Mouse (Mus musculus) naive thymus-derived CD4-positive, alpha-beta T cell, adult 2 months (primary cell): ENCODE data around the gene Selenop.
"Not testable (repeated sequence)": the region's sequence is repeated elsewhere in the genome, so short reads cannot be mapped to it uniquely, and the experiment has no call there.

Experiments
- DNase-seq: peaks from one replicate; pipeline ENCODE4 v3.0.0-alpha.2; 2011; ENCODE audit warnings: low read depth

Gene Selenop

DNA sequence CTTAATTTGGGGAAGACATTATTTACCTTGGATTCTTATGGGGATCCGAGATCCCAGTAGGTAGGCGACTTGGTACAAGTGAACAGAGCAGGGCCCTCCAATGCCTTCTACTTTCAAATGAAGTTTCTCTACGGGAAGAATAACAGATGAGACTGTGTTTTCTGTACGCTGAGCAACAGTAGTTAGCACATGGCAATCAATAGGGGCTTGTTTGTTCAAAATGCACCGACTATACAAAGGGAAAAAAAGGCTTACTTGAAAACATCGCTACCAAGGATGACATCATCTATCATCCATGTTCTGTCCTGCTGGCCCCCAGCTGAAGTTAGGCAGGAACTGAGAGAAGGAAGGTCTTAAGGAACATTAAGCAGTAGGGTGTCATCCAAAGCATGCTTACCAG is at the start of gene Selenop:
Selenop (plus strand) TSS at position 301 of the 400 bp plus-strand sequence.
- DNase-seq, result no peak

DNA sequence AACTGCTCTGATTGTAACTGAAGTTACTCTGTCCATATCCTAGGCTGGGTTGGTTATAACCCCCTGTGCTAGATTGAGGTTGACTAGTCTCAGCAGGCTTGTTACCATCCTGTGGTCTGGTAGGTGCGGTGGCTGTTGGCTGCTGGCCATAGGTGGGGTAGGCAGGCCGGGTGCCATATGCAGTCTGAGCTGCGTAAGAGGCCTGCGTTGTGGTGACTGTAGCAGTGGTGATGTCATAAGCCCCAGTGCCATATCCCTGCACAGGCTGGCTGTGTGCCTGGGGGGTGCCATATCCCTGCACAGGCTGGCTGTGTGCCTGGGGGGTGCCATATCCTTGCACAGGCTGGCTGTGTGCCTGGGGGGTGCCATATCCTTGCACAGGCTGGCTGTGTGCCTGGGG is 49.7 kb upstream of the Selenop start:
- not testable (repeated sequence) for DNase-seq

DNA sequence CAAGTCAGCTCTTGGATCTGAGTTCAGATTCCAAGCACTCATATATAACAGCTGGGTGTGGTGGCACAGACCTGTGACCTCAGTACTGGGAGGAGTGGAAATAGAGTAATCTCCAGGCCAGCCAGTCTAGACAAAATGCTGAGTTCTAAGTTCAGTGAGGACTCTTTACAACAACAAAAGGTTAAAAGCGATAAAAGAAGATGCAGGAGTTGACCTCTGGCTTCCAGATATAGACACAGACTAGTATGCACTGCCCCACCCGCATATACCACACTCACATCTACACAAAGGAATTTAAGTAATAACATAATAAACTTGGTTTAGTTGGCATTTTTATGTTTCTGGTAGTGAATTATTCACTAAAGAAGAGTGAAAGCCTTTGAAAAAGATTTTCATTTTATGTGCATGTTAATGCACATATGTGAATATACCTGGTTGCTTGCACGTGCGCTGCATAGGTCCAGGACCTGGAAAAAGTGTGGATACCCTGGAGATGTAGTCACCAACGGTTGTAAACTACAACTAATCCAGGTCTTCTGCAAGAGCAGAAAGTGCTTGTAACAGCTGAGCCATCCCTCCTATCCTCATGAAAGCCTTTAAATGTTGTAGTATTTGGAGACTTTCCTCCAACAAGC is 45.4 kb upstream of the Selenop start:
- DNase-seq, result no peak

DNA sequence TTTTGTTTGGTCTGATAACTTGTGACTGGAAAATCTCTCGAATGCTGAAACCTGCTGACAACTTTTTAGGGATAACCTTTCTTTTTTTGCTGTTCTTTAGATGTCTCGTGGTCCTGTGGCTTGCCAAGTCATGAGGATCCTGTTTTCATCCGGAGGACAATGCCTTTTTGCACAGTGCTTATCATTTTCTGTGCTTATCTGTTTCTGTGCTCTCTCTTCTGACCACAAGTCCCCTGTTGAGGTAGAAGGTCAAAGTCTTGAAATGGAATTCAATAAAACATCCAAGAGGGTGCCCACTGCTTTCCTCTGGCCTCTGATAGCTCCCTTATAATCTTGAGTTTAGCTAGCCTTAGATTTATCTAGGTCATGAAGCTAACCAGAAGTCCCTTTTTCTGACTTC is 41.8 kb upstream of the Selenop start:
- DNase-seq, result no peak

DNA sequence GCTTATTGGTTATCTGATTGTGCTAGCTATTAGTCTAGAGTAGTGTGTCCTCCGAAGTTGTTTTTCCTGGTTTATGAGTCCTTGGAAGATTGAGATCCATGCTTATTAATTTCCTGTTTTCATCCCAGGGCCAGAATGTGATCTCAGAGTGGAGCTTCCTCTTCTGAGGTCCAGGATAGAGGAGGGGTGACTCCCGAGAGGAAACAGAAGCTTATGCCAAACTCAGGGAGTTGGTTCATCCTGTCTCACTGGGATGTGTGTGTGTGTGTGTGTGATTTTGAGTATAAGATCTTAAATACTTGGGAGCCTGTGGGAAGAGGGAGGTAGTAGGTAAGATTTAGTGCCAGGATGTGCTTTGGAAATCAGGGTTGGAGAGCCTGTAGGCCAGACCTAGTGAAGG is 40.2 kb upstream of the Selenop start:
- no peak for DNase-seq

DNA sequence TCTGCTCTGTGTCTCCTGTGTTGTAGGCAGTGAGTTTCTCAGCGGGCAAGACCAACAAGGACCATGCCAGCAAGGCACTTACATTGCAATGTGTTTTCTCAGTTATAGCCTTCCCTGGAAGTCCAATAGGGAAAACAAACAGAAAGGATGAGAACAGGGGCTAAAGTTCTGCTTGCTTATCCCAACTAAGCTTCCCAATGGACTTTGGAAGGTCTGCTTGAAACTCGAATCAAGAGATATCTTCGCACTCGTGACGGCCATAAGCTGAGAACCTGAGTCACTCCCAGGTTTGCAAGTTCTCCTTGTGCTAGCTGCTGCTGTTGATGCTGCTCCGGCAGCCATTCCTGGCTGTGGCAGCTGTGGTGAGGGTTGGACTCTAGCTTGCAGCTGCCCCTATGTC is 39.4 kb upstream of the Selenop start:
- DNase-seq, result no peak

DNA sequence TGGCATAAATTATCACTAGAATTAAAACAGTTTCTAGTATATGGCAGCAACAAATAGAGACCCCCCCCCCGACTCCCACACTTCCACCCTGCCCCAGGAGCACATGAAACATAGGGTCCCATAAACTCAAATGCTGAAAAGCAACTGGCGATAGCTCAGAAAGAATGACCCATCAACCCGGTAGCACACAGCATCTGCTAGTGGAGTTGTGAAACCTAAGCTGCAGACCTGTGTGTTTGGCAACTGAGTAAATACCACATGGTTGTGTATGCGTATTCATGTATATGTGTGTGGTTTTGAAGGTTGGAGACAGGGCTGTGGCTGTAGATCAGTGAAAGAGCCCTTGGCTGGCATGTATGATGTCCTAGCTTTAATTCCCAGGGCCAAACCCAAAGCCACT is 37.3 kb upstream of the Selenop start:
- no peak for DNase-seq

DNA sequence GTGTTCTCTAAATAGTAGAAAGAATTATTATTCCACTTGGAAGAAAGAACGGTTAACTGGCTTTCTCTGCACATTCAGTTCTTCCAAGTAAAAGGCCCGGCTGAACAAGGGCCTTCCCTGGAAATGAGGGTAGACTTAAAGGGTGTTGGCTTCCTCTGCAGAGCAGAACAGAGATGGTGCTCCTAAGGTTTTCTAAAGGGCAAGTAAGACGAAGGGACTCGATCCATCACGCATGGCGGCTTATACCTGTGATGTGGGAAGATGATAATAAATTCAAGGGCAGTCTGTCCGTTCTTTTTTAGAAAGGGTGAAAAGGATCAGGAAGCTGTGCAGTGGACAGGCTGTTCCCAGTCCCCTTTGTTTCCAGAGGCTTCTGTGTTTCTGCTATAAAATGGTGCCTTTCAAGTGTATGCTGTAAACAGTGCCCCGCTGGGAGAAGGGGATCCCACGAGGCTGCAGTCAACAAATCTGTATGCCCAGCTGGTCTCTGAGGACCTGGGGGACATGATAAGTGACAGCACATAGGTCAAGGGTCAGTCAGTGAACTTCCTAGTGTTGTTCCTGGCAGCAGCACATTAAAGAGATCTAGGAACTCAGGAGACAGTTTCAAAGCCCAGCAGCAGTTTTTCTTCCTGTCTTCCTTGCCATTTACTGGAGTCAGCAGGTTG is 36.0 kb upstream of the Selenop start:
- no peak for DNase-seq

DNA sequence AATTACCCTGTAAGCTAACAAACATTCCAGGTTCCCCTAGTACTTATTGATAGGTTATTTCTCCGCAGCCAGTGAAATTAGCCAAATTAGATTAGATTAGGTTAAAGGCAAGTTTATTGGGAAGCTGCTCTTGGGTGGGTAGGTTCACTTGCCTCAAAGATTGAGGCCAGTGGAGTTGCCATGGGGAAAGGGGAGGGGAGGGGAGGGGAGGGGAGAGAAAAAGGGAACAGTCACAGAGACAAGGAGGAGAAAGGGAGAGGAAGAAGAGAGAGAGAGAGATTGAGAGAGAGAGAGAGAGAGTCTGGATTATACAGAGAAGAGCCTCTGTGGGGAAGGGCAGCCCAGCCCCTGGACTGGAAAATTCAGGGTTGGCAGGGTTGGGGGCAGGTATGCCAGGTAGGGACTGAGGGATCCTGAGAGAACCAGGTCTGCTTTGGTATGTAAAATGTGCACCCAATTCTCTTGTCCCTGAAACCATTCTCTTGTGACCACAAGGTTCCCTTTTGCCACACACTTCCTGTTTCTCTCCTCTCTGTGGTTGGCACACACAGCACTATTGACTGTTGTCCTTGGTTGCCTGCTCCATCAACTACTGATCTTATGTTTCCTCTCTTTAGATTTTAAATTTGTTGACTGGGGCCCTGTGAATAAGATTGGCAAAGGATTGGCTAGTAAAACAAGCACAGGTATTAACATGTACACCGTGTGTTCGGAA is 34.4 kb upstream of the Selenop start:
- DNase-seq, result peak; percentile 60

DNA sequence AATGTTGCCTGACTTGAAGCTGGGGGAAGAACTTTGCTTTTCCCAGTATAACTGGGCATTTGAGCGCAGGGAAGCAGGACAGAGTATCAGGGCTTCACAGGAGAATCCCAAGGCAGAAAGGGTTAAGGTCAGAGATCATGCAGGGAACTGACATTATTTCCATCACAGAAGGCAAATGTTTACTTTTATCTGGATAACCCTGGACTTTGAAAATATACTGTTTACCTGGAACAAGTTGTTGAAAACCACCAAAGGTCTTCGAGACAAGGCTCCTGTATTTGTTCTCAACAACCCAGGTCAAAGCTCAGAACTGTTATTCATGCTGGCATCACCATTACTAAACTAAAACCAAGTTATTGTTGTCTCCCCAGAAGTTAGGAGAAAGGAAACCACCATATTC is 32.0 kb upstream of the Selenop start:
- DNase-seq, result no peak

DNA sequence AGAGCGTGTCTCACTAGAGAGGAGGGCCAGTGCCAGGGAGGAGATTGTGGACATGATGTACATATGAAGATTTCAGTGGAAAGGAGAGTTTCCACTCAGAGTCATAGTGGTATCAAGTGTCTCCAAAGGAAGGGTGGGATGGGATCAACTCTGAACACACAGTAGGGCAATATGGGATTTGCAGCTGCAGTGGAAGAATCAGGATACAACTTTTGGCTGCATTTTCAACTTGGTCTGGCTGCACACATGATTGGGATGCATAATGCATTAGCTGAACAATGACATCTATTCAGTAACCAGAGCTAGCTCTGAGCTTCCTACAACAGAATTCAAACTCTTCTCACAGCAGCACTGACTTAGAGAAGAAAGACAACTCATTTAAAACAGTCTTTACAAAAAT is 30.4 kb upstream of the Selenop start:
- no peak for DNase-seq

DNA sequence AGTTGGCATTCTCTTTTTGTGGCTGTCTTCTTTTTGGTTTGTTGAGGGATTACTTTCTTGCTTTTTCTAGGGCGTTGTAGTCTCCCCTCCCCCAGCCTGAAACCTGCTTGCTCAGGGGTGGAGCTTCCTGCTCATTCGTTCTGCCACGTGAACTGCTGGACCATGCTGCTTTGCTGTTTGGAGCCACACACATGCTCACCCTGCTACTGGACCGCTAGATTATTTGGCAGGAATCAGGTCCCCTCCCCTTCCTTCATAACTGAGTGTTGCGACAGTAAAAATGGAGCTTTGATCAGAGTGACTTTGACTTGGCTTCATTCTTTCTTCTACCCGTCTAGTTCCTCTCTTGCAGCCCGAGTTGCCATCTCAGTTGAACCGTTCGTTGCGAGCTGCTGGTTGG is 23.3 kb upstream of the Selenop start:
- DNase-seq, result not testable (repeated sequence)

DNA sequence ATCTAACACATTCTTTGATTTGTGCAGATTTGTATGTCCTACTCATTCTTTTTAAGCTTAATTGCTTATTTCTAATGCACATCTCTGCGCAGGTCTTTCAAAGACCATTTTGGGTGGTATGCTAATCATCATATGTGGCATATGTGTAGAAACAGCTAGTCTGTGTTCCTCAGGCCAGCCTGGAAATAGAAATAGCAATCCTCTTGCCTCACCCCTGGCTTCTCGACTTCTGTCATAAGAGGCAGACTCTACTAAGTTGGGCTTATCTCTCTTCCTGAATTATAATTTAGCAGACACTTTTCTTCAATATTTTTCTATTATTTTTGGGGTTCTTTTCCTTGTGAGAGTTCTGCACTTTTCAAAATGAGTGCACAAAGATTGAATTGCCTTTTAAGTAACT is 17.7 kb upstream of the Selenop start:
- DNase-seq, result no peak

DNA sequence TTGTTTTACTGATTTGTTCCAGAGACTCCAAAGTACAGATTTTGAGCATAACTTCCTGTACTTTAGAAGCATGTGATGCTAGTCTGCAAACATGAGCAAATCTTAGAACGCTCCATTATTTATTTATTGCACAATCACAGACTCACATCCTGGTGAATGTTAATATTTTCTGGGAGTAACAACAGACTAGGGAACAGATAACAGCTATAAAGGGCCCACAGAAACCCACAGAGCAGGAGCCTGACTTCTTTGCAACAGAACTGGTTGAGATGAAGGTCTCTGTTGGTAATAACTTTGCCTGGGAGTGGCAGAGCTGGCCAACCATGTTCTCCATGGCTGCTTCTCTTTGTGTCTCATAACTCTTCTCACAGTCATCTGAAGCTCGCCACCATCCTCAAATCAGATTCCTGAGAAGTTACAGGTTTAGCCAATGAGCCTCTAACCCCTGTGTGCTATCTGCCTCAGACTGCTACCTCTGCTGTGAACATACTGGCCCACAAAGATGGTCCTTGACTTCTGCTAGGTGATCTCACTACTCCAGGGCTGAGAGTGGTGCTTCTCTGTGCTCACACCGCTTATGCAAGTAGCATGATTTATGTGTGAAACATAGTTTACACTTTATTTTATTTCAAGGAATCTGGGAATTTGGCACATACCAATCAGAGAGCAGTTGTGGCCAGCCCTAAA is 17.2 kb upstream of the Selenop start:
- DNase-seq, result no peak

DNA sequence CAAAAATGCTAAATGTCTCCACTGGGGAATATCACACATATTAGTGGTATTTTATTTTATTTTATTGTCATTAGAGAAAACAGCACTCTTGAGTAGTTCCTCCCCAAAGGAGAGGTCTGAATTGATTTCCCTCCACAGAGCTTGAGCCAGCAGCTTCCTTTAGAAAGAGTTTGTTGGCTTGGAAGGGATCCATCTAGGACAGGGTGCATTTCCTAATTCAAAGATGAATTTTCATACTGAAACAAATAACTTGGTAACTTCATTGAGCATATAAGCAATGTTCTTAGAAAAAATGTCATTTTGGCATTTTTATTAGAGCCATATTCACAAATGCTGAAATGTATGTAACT is 16.7 kb upstream of the Selenop start:
- no peak for DNase-seq

DNA sequence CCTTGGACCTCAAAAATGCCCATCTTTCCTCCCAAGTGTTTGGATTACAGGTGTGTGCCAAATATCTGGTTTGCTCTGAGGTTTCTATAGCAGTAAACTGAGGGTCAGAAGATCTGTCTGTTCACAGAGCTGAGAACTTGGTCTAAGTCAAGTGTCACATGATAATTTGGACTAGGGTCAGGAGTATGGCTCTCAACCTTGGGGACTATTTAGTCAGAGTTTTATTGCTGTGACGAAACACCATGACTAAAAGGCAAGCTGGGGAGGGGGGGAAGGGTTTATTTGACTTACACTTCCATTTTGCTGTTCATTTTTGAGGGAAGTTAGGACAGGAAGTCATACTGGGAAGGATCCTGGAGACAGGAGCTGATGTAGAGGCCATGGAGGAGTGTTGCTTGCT is 9.3 kb upstream of the Selenop start:
- DNase-seq, result no peak

DNA sequence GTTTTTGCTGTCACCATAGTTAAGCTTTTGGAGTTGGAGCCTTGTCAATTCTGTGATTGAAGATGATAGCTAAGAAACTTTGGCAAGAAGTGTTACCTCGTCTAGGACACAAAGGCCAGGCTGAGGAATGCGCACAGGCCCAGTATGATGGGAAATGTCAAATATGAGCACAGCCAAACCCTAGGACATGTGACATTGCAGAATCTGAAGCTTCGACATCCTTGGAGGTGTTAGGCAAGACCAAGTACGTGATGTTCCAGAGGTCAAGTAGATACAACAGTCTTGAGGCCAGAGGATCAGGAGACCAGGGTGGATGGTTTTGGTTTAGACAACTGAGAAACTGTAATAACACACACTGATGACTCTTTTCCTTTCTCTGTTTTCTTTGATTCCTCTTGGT is 8.0 kb upstream of the Selenop start:
- no peak for DNase-seq

DNA sequence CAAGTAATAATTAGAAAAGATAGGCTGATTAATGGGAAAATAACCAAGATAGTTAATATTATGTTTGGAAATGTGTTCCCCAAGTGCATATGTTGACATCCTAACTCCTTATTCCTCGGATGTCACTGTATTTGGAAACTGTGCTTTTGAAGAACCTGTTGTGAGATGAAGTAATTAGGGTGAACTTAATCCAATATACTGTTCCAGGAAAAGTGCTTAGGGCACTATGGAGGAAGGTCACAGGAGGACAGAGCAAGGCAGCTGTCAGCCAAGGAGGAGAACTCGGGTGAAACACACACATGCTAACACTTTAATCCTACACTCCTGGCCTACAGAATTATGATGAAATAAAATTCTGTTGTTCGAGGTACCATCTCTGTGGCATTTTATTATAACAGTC is 5.5 kb upstream of the Selenop start:
- no peak for DNase-seq

DNA sequence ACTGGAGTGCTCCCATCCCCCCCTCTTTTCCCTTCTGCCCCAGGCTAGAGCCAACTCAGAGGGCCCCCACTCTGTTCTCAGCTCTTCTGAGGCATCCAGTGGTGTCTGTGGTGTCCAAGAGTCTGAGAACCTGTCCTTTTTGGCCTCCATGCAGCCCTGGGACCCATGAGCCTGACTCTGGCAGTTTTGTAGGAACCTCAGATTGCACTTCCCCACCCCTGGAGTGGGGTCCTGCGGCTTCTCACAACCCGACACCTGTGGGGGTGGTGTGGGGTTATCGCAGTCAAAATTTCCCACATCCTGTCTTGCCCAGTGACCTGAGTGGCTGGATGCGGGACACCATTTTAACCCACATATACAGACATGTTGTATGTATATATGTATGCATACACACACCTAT is 4.1 kb upstream of the Selenop start:
- no peak for DNase-seq

DNA sequence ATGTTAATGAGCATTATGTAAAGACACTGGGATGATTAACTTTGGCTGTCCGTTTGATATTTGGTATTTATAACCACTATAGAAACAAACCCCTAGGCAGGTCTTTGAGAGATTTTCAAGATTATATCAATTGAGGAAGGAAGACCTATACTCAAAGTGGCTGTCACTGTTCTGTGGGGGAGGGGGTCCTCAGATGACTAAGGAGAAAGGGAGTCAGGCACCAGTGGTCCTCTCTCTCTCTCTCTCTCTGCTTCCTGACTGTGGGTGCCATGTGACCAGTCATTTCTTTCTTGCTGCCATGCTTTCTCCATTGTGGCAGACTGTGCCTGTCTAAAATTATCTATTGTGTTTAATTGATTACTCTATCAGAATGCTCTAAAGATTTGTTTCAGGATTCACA is 3.5 kb upstream of the Selenop start:
- no peak for DNase-seq

DNA sequence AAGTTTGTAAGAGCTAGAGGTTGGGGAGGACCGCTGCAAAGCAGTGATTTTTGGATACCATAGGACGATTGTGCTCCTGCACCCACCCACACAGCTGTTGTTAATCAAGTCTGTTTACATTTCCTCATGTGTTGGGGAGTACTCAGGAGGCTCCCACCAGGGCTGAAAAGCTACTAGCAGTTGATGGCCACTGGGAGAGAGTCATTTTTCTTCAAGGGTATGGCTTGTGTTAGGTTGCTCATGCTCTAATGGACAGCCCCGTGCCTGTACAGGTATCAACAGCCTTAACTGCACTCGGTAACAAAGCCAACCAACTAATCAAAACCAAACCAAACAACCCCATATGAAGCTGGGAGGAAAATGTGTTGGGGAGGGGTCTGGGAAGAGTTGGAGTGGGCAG is 1.1 kb downstream of the Selenop start:
- peak; percentile 16 for DNase-seq

DNA sequence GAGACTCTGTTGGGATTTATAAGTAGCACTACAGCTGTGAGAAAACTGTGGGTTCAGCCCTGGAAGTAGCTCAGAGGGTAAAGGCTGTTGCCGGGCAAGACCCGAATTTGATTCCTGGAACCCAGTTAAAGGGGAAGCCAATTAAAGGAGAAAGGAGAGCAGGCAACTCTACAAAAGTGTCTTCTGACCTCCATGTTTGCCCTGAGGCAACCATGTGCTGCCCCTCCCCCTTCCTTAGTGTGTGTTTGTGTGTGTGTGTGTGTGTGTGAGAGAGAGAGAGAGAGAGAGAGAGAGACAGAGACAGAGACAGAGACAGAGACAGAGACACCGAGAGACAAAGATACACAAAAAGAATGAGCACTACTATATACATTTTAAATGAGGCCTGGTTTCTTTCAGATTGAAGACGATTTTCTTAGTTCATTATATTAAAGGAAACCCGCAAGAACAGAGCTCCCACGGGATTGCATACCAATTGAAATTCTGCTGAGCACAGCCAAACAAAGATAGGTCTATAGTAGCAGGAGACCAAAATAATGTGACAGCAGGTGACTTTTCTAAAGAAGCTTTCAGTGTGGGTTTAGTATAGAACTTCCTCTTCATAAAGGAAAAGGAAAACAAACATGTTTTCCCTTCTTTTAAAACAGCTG is 1.8 kb downstream of the Selenop start:
- DNase-seq, result no peak
